Mouse (Mus musculus) adrenal gland, adult 10 weeks (tissue): ENCODE data around the gene Prol1. TPM values are rescaled to one million over a fixed set of nuclear protein-coding genes. Genes with fewer than 3 reads are reported as not detected.

ENCODE experiments used
- polyA plus RNA-seq: library from polyadenylated mRNA; stranded (reverse); fragments of 350-450 nt; fragmentation: Illumina TruSeq; extraction: RNeasy Lipid Tissue Mini Kit (QIAGEN cat#74804); gene quantifications from one replicate; pipeline ENCODE4 v1.2.3, GENCODE M21; 2014; ENCODE audit warnings: low read depth, low replicate concordance

Gene Prol1
- polyA plus RNA-seq, result not detected

DNA sequence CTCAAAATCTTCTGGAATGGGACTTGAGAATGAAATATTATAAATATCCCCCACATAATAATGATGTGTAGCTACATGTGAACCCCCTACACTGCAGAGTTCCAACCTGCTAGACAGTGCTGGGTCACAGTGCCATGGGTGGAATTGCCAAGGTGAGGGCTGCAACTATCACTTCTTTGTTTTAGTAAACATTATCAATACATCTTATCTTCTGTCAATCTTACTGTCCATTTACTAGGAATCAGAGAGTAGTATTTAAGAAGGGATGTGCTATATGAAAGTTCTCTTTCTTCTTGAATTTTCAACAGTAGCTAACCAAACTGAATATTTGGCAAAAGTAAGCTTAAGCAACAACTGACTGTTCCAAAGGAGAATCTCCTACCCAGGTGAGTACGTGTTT lies at the start of gene Prol1:
Gene Prol1 (plus strand): TSS at position 301 of the 400 bp plus-strand sequence.

DNA sequence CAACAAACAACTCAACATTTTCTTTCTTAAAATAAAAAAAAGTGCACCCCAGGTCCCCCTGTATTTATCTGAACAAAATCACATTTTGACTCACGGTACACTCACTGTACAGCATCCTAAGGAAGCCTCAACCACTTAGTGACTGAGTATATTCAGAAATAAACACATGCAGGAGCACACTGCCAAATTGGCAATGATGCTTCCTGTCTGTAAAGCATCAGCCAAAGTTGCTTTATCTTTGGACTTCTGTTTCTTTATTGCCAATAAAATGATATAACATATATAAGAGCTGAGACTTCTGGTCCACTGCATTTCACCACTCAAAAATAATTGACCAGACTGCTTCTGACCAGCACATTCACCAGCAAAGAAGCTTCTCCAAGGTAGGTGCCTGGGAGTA lies 48.5 kb upstream of the Prol1 start, which contains the start of gene Gm7714:
Gene Gm7714 (plus strand): TSS at position 301 of the 400 bp plus-strand sequence.

DNA sequence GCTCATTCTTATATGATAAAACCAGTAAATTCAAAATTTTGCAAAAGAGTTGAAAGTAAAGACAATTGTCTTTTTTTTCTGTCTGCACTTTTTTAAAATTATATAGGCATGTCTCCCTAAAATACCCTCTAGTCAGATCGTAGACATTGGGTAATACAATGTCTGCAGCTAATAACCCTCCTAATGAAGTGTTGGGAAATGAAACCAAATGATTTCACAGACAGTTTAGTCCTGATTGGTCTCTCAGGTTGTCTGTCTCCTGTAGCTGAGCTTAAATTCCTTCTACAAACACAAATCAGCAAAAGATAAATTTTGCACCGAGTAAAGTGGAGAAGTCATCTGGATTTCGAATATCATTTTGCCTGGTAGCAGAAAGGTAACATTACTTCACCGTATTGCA lies 58.7 kb downstream of the Prol1 start, which contains the start of gene Amtn:
Gene Amtn (plus strand): TSS at position 301 of the 400 bp plus-strand sequence.

Other genes starting within 250 kb of the Prol1 start
- not detected for gene Smr2, start 230.8 kb upstream of the Prol1 start, polyA plus RNA-seq
- not detected for gene Gm11116, start 205.8 kb upstream of the Prol1 start, polyA plus RNA-seq
- gene Gm11115, start 163.2 kb upstream of the Prol1 start, polyA plus RNA-seq, result not detected
- not detected for gene Gm7714, start 48.4 kb upstream of the Prol1 start, polyA plus RNA-seq
- not detected for gene Amtn, start 58.8 kb downstream of the Prol1 start, polyA plus RNA-seq
- not detected for gene Ambn, start 138.7 kb downstream of the Prol1 start, polyA plus RNA-seq
- not detected for gene Enam, start 170.7 kb downstream of the Prol1 start, polyA plus RNA-seq
- 1.5 TPM for gene Jchain, start 210.6 kb downstream of the Prol1 start, polyA plus RNA-seq
- 84.9 TPM for gene Utp3, start 237.2 kb downstream of the Prol1 start, polyA plus RNA-seq
- gene Rufy3, start 247.7 kb downstream of the Prol1 start, polyA plus RNA-seq, result 56.0 TPM